Mouse (Mus musculus): ENCODE measurements around the gene Adarb2. TPM values are rescaled to one million over a fixed set of nuclear protein-coding genes. Genes with fewer than 3 reads are reported as not detected.

Adarb2 gene
- polyA plus RNA-seq, 1 experiment from 2014 or later = 18.5 TPM

GRCm38 (mm10) chr13:8316347-8317141 is 113.9 kb downstream of the Adarb2 start:
- H3K4me1 ChIP-seq = no peaks in the 10 kb centered on the region
- H3K36me3 ChIP-seq = no peaks in the 10 kb centered on the region
- no peaks in the 10 kb centered on the region for H3K27me3 ChIP-seq
- no peaks in the 10 kb centered on the region for H3K9me3 ChIP-seq
- no peak overlapping the region for H3K9ac ChIP-seq (replicated peaks)
- H3K4me3 ChIP-seq = no peak overlapping the region
- H3K27ac ChIP-seq (replicated peaks) = no peak overlapping the region
- ATAC-seq (ENCODE audit: low FRiP score, low read depth) = no peak
- no peak overlapping the region for H3K4me2 ChIP-seq (replicated peaks)
- WGBS = 66% methylated on average over 5 of the region's 5 CpGs

GRCm38 (mm10) chr13:8333589-8334455 is 131.2 kb downstream of the Adarb2 start:
- 15% methylated on average over 7 of the region's 7 CpGs for WGBS
- no peak overlapping the region for H3K4me3 ChIP-seq
- ATAC-seq (ENCODE audit: low FRiP score, low read depth) = peak; percentile 84
- peak overlapping the region; percentile 71 for H3K27ac ChIP-seq (replicated peaks)
- no peaks in the 10 kb centered on the region for H3K9me3 ChIP-seq
- peaks cover 25% of the 10 kb centered on the region for H3K27me3 ChIP-seq
- peaks cover 20% of the 10 kb centered on the region for H3K4me1 ChIP-seq
- no peaks in the 10 kb centered on the region for H3K36me3 ChIP-seq
- peak overlapping the region; percentile 30 for H3K4me2 ChIP-seq (replicated peaks)
- H3K9ac ChIP-seq (replicated peaks) = 0 out of 2 replicates have a peak overlapping the region, but pooled peaks have one; percentile 28

- Histone ChIP-seq H3K4me1 (peaks cover 20% of the 10 kb centered on the region), H3K27me3 (peaks cover 25% of the 10 kb centered on the region), H3K27ac (replicated peaks) (peak overlapping the region; percentile 71; the same call in 1 of the 2 replicates), H3K36me3 (no peaks in the 10 kb centered on the region), H3K9me3 (no peaks in the 10 kb centered on the region), H3K4me2 (replicated peaks) (no peak overlapping the region), H3K9ac (replicated peaks) (no peak overlapping the region), H3K4me3 (no peak overlapping the region)
- ATAC-seq (ENCODE audit: low FRiP score, low read depth) = peak; percentile 34; the same call in 1 of the 2 replicates
- WGBS = 28% methylated on average over 4 of the region's 4 CpGs
Observed at GRCm38 (mm10) chr13:8334580-8334979, 131.9 kb downstream of the Adarb2 start.

GRCm38 (mm10) chr13:8341086-8341807 is 138.6 kb downstream of the Adarb2 start:
- no peaks in the 10 kb centered on the region for H3K9me3 ChIP-seq
- 82% methylated on average over 5 of the region's 5 CpGs for WGBS
- no peak overlapping the region for H3K27ac ChIP-seq (replicated peaks)
- no peaks in the 10 kb centered on the region for H3K36me3 ChIP-seq
- no peak overlapping the region for H3K9ac ChIP-seq (replicated peaks)
- H3K4me2 ChIP-seq (replicated peaks) = no peak overlapping the region
- ATAC-seq (ENCODE audit: low FRiP score, low read depth) = no peak
- H3K4me3 ChIP-seq = no peak overlapping the region
- no peaks in the 10 kb centered on the region for H3K4me1 ChIP-seq
- 0 out of 2 replicates have a peak, but pooled peaks cover 4% of the 10 kb centered on the region for H3K27me3 ChIP-seq

- no peak overlapping the region for H3K27ac ChIP-seq (replicated peaks)
- no peak overlapping the region for H3K9ac ChIP-seq (replicated peaks)
- no peaks in the 10 kb centered on the region for H3K27me3 ChIP-seq
- H3K9me3 ChIP-seq = no peaks in the 10 kb centered on the region
- no peak overlapping the region for H3K4me3 ChIP-seq
- 83% methylated on average over 7 of the region's 7 CpGs for WGBS
- H3K4me1 ChIP-seq = no peaks in the 10 kb centered on the region
- no peaks in the 10 kb centered on the region for H3K36me3 ChIP-seq
- no peak overlapping the region for H3K4me2 ChIP-seq (replicated peaks)
- no peak for ATAC-seq (ENCODE audit: low FRiP score, low read depth)
Observed at GRCm38 (mm10) chr13:8347147-8347546, 144.5 kb downstream of the Adarb2 start.

GRCm38 (mm10) chr13:8352341-8352740 is 149.7 kb downstream of the Adarb2 start:
- Histone ChIP-seq H3K4me1 (no peaks in the 10 kb centered on the region), H3K4me2 (replicated peaks) (no peak overlapping the region), H3K9me3 (no peaks in the 10 kb centered on the region), H3K27me3 (no peaks in the 10 kb centered on the region), H3K4me3 (no peak overlapping the region), H3K9ac (replicated peaks) (no peak overlapping the region), H3K36me3 (no peaks in the 10 kb centered on the region), H3K27ac (replicated peaks) (no peak overlapping the region)
- no peak for ATAC-seq (ENCODE audit: low FRiP score, low read depth)

- H3K4me3 ChIP-seq = no peak overlapping the region
- H3K36me3 ChIP-seq = no peaks in the 10 kb centered on the region
- H3K4me1 ChIP-seq = no peaks in the 10 kb centered on the region
- no peaks in the 10 kb centered on the region for H3K9me3 ChIP-seq
- no peak for ATAC-seq (ENCODE audit: low FRiP score, low read depth)
- H3K9ac ChIP-seq (replicated peaks) = no peak overlapping the region
- H3K27me3 ChIP-seq = no peaks in the 10 kb centered on the region
- H3K4me2 ChIP-seq (replicated peaks) = no peak overlapping the region
- no peak overlapping the region for H3K27ac ChIP-seq (replicated peaks)
Observed at GRCm38 (mm10) chr13:8352952-8353351, 150.3 kb downstream of the Adarb2 start.

GRCm38 (mm10) chr13:8365523-8365922 is 162.9 kb downstream of the Adarb2 start:
- no peak for ATAC-seq (ENCODE audit: low FRiP score, low read depth)
- H3K36me3 ChIP-seq = no peaks in the 10 kb centered on the region
- no peaks in the 10 kb centered on the region for H3K9me3 ChIP-seq
- no peak overlapping the region for H3K4me2 ChIP-seq (replicated peaks)
- no peaks in the 10 kb centered on the region for H3K27me3 ChIP-seq
- H3K9ac ChIP-seq (replicated peaks) = no peak overlapping the region
- H3K27ac ChIP-seq (replicated peaks) = no peak overlapping the region
- no peaks in the 10 kb centered on the region for H3K4me1 ChIP-seq
- WGBS = 88% methylated on average over 1 of the region's 1 CpGs
- no peak overlapping the region for H3K4me3 ChIP-seq

GRCm38 (mm10) chr13:8366087-8366486 is 163.4 kb downstream of the Adarb2 start:
- Histone ChIP-seq H3K4me2 (replicated peaks) (no peak overlapping the region), H3K9ac (replicated peaks) (no peak overlapping the region), H3K27me3 (no peaks in the 10 kb centered on the region), H3K4me1 (no peaks in the 10 kb centered on the region), H3K27ac (replicated peaks) (no peak overlapping the region), H3K9me3 (no peaks in the 10 kb centered on the region), H3K4me3 (no peak overlapping the region), H3K36me3 (no peaks in the 10 kb centered on the region)
- WGBS = 91% methylated on average over 4 of the region's 4 CpGs
- no peak for ATAC-seq (ENCODE audit: low FRiP score, low read depth)

GRCm38 (mm10) chr13:8369868-8370387 is 167.3 kb downstream of the Adarb2 start:
- WGBS = 87% methylated on average over 7 of the region's 7 CpGs
- Histone ChIP-seq H3K27ac (replicated peaks) (no peak overlapping the region), H3K4me3 (no peak overlapping the region), H3K27me3 (no peaks in the 10 kb centered on the region), H3K9me3 (no peaks in the 10 kb centered on the region), H3K4me1 (no peaks in the 10 kb centered on the region), H3K4me2 (replicated peaks) (no peak overlapping the region), H3K36me3 (no peaks in the 10 kb centered on the region), H3K9ac (replicated peaks) (no peak overlapping the region)
- no peak for ATAC-seq (ENCODE audit: low FRiP score, low read depth)

GRCm38 (mm10) chr13:8388541-8388940 is 185.9 kb downstream of the Adarb2 start:
- H3K9me3 ChIP-seq = no peaks in the 10 kb centered on the region
- no peak for ATAC-seq (ENCODE audit: low FRiP score, low read depth)
- no peaks in the 10 kb centered on the region for H3K4me1 ChIP-seq
- H3K9ac ChIP-seq (replicated peaks) = no peak overlapping the region
- H3K27me3 ChIP-seq = no peaks in the 10 kb centered on the region
- H3K36me3 ChIP-seq = no peaks in the 10 kb centered on the region
- H3K27ac ChIP-seq (replicated peaks) = no peak overlapping the region
- no peak overlapping the region for H3K4me2 ChIP-seq (replicated peaks)
- H3K4me3 ChIP-seq = no peak overlapping the region
- 56% methylated on average over 1 of the region's 1 CpGs for WGBS

Data from midbrain, embryonic 12.5 days (tissue).